Mouse (Mus musculus): ENCODE data around the gene Thsd7b. TPM values are rescaled to one million over a fixed set of nuclear protein-coding genes. Genes with fewer than 3 reads are reported as not detected.
"Not testable (repeated sequence)": the region's sequence is repeated elsewhere in the genome, so short reads cannot be mapped to it uniquely, and the experiment has no call there.

Thsd7b gene
- polyA plus RNA-seq, 1 experiment from 2014 or later: 3.5 TPM

DNA sequence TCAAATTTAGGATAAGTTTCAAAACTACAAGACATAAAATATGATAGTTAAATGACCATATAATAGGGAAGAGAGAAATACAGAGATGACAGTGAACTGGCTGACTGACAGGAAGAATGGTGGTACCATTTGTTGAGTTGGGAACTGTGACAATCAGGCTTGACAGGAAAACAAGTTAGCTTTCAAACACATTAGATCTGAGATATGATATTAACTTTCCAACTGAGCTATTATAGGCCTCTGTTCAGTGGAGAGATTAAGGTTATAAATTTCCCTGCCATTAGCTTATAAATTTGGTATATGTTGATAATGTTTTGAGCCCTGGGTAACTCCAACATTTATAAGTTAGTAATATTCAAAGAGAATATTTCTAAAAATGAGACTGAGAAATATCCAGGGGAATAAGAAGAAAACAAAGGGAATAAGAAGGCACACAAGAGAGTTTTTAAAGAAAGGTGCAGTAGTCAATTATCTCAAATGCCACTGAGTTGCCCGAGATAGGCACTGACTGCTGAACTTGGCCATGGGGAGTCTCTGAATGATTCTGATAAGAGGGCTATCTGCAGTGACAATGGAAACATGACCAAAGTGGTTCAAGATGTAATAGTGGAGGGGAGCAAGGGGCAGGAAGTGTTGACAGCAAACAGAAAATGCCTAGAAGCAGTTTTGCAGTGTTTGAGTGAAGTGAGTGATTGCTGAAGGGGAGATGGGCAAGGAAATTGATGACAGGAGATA, 839.6 kb downstream of the Thsd7b start:
- Histone ChIP-seq H3K9ac (no peak overlapping the region), H3K36me3 (no peaks in the 10 kb centered on the region), H3K27ac (ENCODE audit: poor library complexity, severe bottlenecking) (no peak overlapping the region), H3K4me1 (replicated peaks) (peaks cover 5% of the 10 kb centered on the region), H3K9me3 (replicated peaks) (no peaks in the 10 kb centered on the region), H3K4me3 (no peak overlapping the region), H3K4me2 (no peak overlapping the region), H3K27me3 (replicated peaks) (no peaks in the 10 kb centered on the region)
- no peak for ATAC-seq (ENCODE audit: insufficient number of reproducible peaks, low FRiP score)
- 17% methylated on average over 1 of the region's 1 CpGs for WGBS

DNA sequence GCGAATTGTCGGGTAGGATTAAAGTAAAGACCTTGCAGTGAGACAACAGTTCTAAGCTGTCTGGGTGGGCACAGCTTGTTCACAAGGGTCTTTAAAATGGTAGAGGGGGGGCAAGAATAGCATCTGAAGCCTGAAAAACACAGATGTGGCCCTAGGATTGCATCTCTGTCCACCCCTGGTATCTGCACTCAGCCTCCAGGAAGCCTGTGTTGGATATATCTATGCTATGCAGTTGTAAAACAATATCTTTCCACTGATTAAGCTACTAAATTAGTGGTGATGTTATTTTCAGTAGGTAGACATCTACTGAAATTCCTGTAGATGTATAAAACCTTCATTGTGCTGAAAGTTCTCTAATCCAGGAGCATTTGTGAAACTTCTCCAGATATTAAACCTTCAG, 840.4 kb downstream of the Thsd7b start:
- ATAC-seq (ENCODE audit: insufficient number of reproducible peaks, low FRiP score): no peak
- Histone ChIP-seq H3K4me3 (no peak overlapping the region), H3K9ac (no peak overlapping the region), H3K9me3 (replicated peaks) (no peaks in the 10 kb centered on the region), H3K4me2 (no peak overlapping the region), H3K4me1 (replicated peaks) (peaks cover 5% of the 10 kb centered on the region), H3K27ac (ENCODE audit: poor library complexity, severe bottlenecking) (no peak overlapping the region), H3K27me3 (replicated peaks) (no peaks in the 10 kb centered on the region), H3K36me3 (no peaks in the 10 kb centered on the region)
- 72% methylated on average over 2 of the region's 2 CpGs for WGBS

DNA sequence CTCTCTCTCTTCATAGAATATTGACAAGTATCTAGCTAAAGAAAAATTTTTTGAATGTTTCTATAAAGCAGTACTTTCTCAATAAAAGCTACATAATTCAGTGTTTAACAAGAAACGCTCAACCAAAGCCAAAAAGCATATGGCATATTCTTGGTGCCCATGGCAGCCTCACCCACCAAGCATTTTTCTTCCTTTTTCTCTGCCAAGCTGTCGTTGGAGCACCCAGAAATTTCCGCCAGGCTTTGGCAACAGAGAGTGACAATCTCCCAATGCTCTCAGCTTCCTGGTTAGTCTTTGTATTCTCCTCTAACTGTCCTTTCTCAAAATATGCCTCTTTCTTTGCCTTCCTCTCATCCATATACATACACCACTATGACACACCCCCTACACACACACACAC, 857.8 kb downstream of the Thsd7b start:
- no peak overlapping the region for H3K4me2 ChIP-seq
- 75% methylated on average over 3 of the region's 3 CpGs for WGBS
- no peaks in the 10 kb centered on the region for H3K4me1 ChIP-seq (replicated peaks)
- no peaks in the 10 kb centered on the region for H3K36me3 ChIP-seq
- H3K9me3 ChIP-seq (replicated peaks): no peaks in the 10 kb centered on the region
- no peak overlapping the region for H3K27ac ChIP-seq (ENCODE audit: poor library complexity, severe bottlenecking)
- H3K27me3 ChIP-seq (replicated peaks): no peaks in the 10 kb centered on the region
- H3K4me3 ChIP-seq: no peak overlapping the region
- no peak overlapping the region for H3K9ac ChIP-seq
- no peak for ATAC-seq (ENCODE audit: insufficient number of reproducible peaks, low FRiP score)

DNA sequence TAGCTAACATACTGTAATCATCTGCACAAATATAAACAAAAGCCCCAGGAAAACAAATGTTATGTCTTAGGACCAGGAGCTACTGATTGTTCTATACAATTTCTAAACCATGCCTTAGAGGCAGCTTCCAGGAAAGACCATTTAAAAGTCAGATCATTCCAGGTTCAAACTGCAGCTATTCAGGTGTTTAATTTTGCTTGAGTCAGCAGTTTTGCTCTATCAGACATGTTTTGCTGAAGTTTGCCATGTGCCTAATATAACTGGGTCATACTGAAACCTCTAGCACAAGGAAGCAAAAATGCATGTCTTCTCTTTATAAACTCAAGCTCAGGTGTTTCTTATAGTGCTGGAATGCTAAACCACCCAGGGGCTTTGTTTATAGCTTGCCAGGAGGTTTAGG, 893.1 kb downstream of the Thsd7b start:
- H3K36me3 ChIP-seq: no peaks in the 10 kb centered on the region
- no peaks in the 10 kb centered on the region for H3K27me3 ChIP-seq (replicated peaks)
- no peaks in the 10 kb centered on the region for H3K4me1 ChIP-seq (replicated peaks)
- no peak for ATAC-seq (ENCODE audit: insufficient number of reproducible peaks, low FRiP score)
- no peak overlapping the region for H3K4me2 ChIP-seq
- H3K9ac ChIP-seq: no peak overlapping the region
- no peak overlapping the region for H3K27ac ChIP-seq (ENCODE audit: poor library complexity, severe bottlenecking)
- H3K9me3 ChIP-seq (replicated peaks): no peaks in the 10 kb centered on the region
- no peak overlapping the region for H3K4me3 ChIP-seq

DNA sequence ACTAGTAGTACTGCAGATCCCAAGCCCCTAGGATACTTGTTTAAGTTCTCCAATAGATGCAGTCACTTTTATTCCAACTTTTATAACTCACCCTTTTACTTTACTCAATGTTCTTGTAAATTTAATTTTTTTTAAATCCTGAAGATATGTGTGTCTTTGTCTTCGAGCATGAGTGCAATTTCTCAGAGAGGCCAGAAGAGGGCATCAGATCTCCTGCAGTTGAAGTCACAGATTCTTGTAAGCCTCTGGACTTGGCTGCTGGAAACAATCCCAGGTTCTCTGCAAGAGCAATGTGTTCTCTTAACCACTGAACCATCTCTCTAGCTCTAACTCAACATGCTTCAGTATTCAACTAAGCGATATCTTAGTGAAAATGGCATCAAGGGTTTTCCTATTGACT, 894.2 kb downstream of the Thsd7b start:
- no peaks in the 10 kb centered on the region for H3K4me1 ChIP-seq (replicated peaks)
- H3K36me3 ChIP-seq: no peaks in the 10 kb centered on the region
- H3K27me3 ChIP-seq (replicated peaks): no peaks in the 10 kb centered on the region
- H3K9me3 ChIP-seq (replicated peaks): no peaks in the 10 kb centered on the region
- 52% methylated on average over 2 of the region's 2 CpGs for WGBS
- no peak overlapping the region for H3K27ac ChIP-seq (ENCODE audit: poor library complexity, severe bottlenecking)
- H3K4me2 ChIP-seq: no peak overlapping the region
- no peak overlapping the region for H3K9ac ChIP-seq
- no peak for ATAC-seq (ENCODE audit: insufficient number of reproducible peaks, low FRiP score)
- no peak overlapping the region for H3K4me3 ChIP-seq

DNA sequence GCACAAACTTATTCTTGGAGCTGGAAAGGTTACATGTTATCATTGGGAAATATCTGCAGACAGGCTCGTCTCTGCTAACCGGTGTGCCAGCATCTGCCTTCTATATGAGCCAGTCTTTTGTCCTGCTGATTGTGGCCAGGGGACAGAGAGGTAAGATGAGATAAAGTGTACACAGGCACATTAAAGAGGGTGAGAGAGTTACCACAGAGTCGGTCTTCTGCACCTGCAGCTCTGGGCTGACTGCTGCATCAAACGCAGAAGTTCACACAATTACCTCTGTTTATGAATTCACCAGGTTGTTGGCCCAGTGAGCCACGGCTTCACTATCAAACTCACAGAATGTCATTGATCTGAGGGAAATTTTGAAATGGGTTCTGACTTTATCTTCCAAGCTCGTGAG, 896.8 kb downstream of the Thsd7b start:
- Histone ChIP-seq H3K4me2 (no peak overlapping the region), H3K9me3 (replicated peaks) (no peaks in the 10 kb centered on the region), H3K9ac (no peak overlapping the region), H3K27ac (ENCODE audit: poor library complexity, severe bottlenecking) (no peak overlapping the region), H3K36me3 (no peaks in the 10 kb centered on the region), H3K4me3 (no peak overlapping the region), H3K27me3 (replicated peaks) (no peaks in the 10 kb centered on the region), H3K4me1 (replicated peaks) (no peaks in the 10 kb centered on the region)
- WGBS: 53% methylated on average over 6 of the region's 6 CpGs
- no peak for ATAC-seq (ENCODE audit: insufficient number of reproducible peaks, low FRiP score)

DNA sequence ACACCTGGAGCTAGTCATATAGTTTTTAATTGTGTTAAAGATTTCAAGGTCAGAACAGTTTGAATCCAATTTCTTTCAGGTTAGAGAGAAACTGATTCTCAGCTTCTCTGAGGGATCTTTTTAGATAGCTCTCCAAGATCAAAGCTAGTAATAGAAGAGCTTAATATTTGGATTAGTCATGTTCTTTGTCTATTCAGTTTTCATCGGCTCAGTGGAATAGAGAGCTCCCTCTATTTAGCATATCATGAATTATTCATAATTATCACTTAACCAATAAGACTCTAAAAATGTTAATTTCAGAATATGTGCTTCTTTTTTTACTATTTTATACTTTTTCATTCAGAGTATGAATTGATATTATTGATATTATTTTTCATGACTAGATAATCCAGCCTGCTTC, 897.2 kb downstream of the Thsd7b start:
- ATAC-seq (ENCODE audit: insufficient number of reproducible peaks, low FRiP score): no peak
- H3K9me3 ChIP-seq (replicated peaks): no peaks in the 10 kb centered on the region
- WGBS: 85% methylated on average over 1 of the region's 1 CpGs

DNA sequence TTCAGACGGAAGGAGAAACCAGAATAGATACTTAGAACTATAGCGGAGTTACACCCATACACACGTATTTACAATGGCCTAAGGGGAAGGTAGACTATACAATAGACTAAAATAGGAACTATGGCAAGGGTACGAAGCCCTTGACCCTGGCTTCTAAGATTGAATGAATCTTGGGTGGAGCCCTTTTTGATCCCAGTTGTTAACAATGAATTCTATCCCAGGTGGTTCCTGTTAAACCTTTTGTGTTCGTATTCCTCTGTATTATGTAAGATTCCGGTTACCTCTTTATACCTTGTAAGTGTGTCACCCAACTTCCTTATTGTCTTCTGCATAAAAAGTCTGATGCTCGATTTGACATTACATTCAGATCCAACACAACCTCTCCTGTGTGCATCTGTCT, 913.7 kb downstream of the Thsd7b start:
- H3K27me3 ChIP-seq (replicated peaks); H3K27ac ChIP-seq (ENCODE audit: poor library complexity, severe bottlenecking); H3K4me2 ChIP-seq; H3K9ac ChIP-seq; H3K4me3 ChIP-seq; H3K36me3 ChIP-seq; H3K9me3 ChIP-seq (replicated peaks); ATAC-seq (ENCODE audit: insufficient number of reproducible peaks, low FRiP score): not testable (repeated sequence)
- H3K4me1 ChIP-seq (replicated peaks): peaks cover 11% of the 10 kb centered on the region
- 85% methylated on average over 7 of the region's 7 CpGs for WGBS

More for the DNA sequence above, 897.2 kb downstream of the Thsd7b start:
- Histone ChIP-seq H3K4me3 (no peak overlapping the region), H3K27ac (ENCODE audit: poor library complexity, severe bottlenecking) (no peak overlapping the region), H3K9ac (no peak overlapping the region), H3K27me3 (replicated peaks) (no peaks in the 10 kb centered on the region), H3K4me2 (no peak overlapping the region), H3K36me3 (no peaks in the 10 kb centered on the region), H3K4me1 (replicated peaks) (no peaks in the 10 kb centered on the region)

DNA sequence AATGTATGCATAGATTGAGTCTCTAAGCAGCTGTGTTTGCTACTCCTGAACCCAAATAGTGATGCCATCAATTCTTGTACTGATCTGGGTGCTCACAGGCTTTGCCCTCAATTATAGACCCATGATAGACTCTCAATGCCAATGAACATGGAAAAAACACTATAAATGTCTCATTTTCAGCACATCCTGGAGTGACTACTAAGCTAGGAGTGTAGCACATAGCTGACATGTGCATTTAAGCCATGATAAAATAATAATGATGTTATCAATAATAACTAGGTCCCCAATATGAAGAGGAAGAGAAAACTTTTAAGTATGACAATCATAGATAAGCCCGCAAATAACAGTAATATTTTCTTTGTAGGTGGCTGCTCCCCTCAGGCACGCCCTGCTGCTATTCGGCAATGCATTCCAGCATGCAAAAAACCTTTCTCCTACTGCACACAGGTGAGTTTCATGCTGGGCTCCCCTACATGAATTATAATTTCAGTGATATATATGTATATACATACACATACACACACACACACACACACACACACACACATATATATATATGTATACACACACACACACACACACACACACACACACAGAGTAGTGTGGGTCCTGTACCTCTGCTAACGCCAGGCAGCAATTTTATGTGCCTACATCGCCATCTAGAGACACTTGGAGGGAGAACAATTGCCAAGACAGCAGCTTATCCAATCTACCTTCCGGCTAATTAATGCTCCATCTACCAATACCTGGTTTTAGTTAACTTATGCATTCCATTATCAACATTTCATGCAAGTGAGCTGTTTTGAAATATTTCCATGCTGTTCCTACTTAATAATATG, 919.3 kb downstream of the Thsd7b start:
- Histone ChIP-seq H3K4me3 (no peak overlapping the region), H3K4me1 (replicated peaks) (no peaks in the 10 kb centered on the region), H3K36me3 (no peaks in the 10 kb centered on the region), H3K9ac (no peak overlapping the region), H3K4me2 (no peak overlapping the region), H3K9me3 (replicated peaks) (no peaks in the 10 kb centered on the region), H3K27ac (ENCODE audit: poor library complexity, severe bottlenecking) (no peak overlapping the region), H3K27me3 (replicated peaks) (no peaks in the 10 kb centered on the region)
- ATAC-seq (ENCODE audit: insufficient number of reproducible peaks, low FRiP score): no peak
- 43% methylated on average over 6 of the region's 6 CpGs for WGBS

DNA sequence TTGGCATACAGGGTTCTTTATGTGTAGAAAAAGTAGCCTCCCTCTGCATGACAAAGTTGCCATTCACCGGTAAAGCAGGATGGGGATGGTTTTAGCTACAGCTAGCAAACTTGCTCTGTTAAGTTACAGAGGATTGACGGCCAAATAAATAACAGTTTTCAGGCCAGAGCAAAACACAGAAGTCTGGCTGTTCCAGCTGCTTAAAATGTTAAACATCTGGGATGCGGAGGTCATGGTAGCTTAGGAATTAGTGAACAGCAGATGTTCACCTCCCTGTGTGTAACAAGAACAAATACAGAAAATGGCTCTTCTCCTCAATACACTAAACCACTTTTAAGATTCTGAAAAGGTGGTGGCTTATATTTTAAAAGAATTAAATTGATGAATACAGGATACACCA, 944.3 kb downstream of the Thsd7b start:
- no peak for ATAC-seq (ENCODE audit: insufficient number of reproducible peaks, low FRiP score)

DNA sequence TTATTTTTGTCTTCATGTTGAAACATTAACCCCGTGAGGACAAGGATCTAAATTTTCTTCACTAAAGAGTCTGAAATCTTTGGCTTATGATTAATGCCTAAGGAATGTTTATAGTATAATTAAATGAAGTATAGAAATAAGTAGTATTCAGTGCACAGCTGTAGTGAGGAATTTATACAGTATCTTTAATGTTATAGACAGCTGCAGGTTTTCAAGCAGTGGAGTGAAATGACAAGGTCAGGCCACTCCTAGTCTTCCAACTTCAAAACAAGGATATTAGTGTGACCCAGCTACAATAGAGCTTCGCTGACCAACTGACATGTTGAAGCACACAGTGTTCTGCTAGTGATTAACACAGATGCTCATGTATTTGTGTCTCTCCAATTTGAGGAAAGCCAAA, 949.8 kb downstream of the Thsd7b start:
- no peak for ATAC-seq (ENCODE audit: insufficient number of reproducible peaks, low FRiP score)
- WGBS: 71% methylated on average over 2 of the region's 2 CpGs
- Histone ChIP-seq H3K9me3 (replicated peaks) (0 out of 2 replicates have a peak, but pooled peaks cover 4% of the 10 kb centered on the region), H3K36me3 (no peaks in the 10 kb centered on the region), H3K4me3 (no peak overlapping the region), H3K9ac (no peak overlapping the region), H3K27ac (ENCODE audit: poor library complexity, severe bottlenecking) (no peak overlapping the region), H3K4me1 (replicated peaks) (no peaks in the 10 kb centered on the region), H3K4me2 (no peak overlapping the region), H3K27me3 (replicated peaks) (no peaks in the 10 kb centered on the region)

More for the DNA sequence above, 944.3 kb downstream of the Thsd7b start:
- H3K4me2 ChIP-seq: no peak overlapping the region
- no peaks in the 10 kb centered on the region for H3K9me3 ChIP-seq (replicated peaks)
- no peaks in the 10 kb centered on the region for H3K4me1 ChIP-seq (replicated peaks)
- H3K9ac ChIP-seq: no peak overlapping the region
- 80% methylated on average over 3 of the region's 3 CpGs for WGBS
- no peak overlapping the region for H3K27ac ChIP-seq (ENCODE audit: poor library complexity, severe bottlenecking)
- no peaks in the 10 kb centered on the region for H3K36me3 ChIP-seq
- no peaks in the 10 kb centered on the region for H3K27me3 ChIP-seq (replicated peaks)
- no peak overlapping the region for H3K4me3 ChIP-seq

Measured in heart, embryonic 12.5 days (tissue).